Mouse (Mus musculus) bone marrow macrophage, adult 2 months (primary cell): ENCODE data around the gene Abca4.

Experiments
- CTCF ChIP-seq: IDR thresholded peaks from 2 replicates; pipeline ENCODE4 v1.5.1; 2012; ENCODE audit warnings: low read depth, mild to moderate bottlenecking, low read length, moderate library complexity
- POLR2A ChIP-seq: IDR thresholded peaks from 2 replicates; pipeline ENCODE4 v1.6.1; 2012; ENCODE audit warnings: mild to moderate bottlenecking, low read depth, low read length, borderline replicate concordance

- TF ChIP-seq CTCF (no peak), POLR2A (no peak)
Measured at GRCm38 (mm10) chr3:122102091-122102490, 57.8 kb downstream of the Abca4 start.
